Mouse (Mus musculus): Measurements from ENCODE around the gene Vmn2r75. TPM values are rescaled to one million over a fixed set of nuclear protein-coding genes. Genes with fewer than 3 reads are reported as not detected.
"Not testable (repeated sequence)": the region's sequence is repeated elsewhere in the genome, so short reads cannot be mapped to it uniquely, and the experiment has no call there.

Gene Vmn2r75
- not detected for total RNA-seq (2021)

DNA sequence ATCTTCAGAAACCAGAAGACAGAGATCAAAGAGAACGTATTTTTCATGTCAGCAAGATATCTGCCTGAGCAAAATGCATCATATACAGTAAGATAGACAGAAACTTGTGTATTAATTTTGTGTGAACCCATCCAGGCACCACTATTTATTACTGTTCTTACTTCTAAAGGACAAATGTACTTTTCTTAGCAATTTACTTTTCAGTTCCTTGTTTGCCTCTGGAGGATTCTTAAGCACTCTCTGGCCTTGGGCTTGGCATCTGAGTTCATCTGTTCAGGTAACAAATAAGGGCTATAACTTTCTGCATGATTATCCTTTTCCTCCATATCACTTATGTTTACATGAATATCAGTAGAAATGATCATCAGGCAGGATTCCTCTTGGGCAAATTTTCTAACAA lies at the start of gene Vmn2r75:
Vmn2r75 (minus strand) TSS at position 101 of the 400 bp plus-strand sequence.
- DNase-seq; intact Hi-C loops (cut with DNase I): not testable (repeated sequence)

DNA sequence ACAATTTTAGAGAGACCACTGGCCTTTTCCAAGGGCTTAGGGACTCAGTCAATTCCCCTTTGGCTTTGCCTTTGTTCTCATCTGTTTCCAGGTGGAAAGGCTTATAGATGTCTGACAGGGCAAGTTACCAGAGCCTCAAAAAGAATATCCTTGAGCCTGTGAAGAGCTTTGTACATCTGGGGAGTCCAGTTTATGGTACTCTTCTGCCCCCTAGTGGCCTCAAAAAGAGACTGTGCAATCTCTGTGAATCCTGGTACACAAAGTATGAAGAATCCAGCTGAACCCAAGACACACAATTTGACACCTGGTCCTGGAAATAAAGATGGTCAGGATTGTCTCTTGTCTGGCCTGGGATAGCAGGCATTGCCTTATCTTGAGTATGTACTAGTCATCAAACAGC lies 39.8 kb upstream of the Vmn2r75 start:
- intact Hi-C loops (cut with DNase I): no loop called here
- no peak for DNase-seq

Other genes with a start within 250 kb of the Vmn2r75 start
- gene Vmn2r74, start 210.1 kb downstream of the Vmn2r75 start, total RNA-seq (2021): not detected
- not detected for gene Vmn2r76, start 74.5 kb upstream of the Vmn2r75 start, total RNA-seq (2021)
- not detected for gene Olfr310, start 105.4 kb upstream of the Vmn2r75 start, total RNA-seq (2021)
- not detected for gene Olfr309, start 141.9 kb upstream of the Vmn2r75 start, total RNA-seq (2021)
- gene Olfr308, start 153.9 kb upstream of the Vmn2r75 start, total RNA-seq (2021): not detected
- gene Olfr307, start 165.8 kb upstream of the Vmn2r75 start, total RNA-seq (2021): not detected
- gene Olfr305, start 195.2 kb upstream of the Vmn2r75 start, total RNA-seq (2021): not detected
- not detected for gene Olfr304, start 214.9 kb upstream of the Vmn2r75 start, total RNA-seq (2021)
- gene Olfr303, start 226.0 kb upstream of the Vmn2r75 start, total RNA-seq (2021): not detected
- gene Olfr301, start 232.1 kb upstream of the Vmn2r75 start, total RNA-seq (2021): not detected